Mouse (Mus musculus) MEL (cell line): Measurements from ENCODE around the gene Usp27x.

Experiments used
- CTCF ChIP-seq, 3 experiments: IDR thresholded peaks in 2 of 3; conservative IDR thresholded peaks in 1 of 3; 2 replicates each; pipeline ENCODE4 v1.5.1; 2011 to 2012; ENCODE audit warnings: low read length in 3 of 3, low read depth in 2 of 3, mild to moderate bottlenecking in 2 of 3, improper control_type of control experiment in 1 of 3, inconsistent platforms in 1 of 3, mixed read lengths in 1 of 3, moderate library complexity in 1 of 3; ENCODE audit not compliant: control insufficient read depth in 1 of 3, insufficient read depth in 1 of 3, poor library complexity in 1 of 3, severe bottlenecking in 1 of 3
- GATA1 ChIP-seq: IDR thresholded peaks from 2 replicates; pipeline ENCODE4 v1.6.1; 2011; ENCODE audit warnings: low read depth, low read length, improper control_type of control experiment
- KAT2A ChIP-seq: conservative IDR thresholded peaks from 2 replicates; pipeline ENCODE4 v1.6.1; 2012; ENCODE audit warnings: low read depth, low read length, improper control_type of control experiment, inconsistent platforms
- MYB ChIP-seq: IDR thresholded peaks from 2 replicates; pipeline ENCODE4 v1.6.1; 2011; ENCODE audit warnings: mild to moderate bottlenecking, low read depth, low read length, improper control_type of control experiment
- NELFE ChIP-seq: IDR thresholded peaks from 2 replicates; pipeline ENCODE4 v1.6.1; 2011; ENCODE audit warnings: low read depth, low read length, improper control_type of control experiment
- POLR2A ChIP-seq, 2 experiments: IDR thresholded peaks; 2 replicates each; pipeline ENCODE4 v1.6.1; 2011 to 2012; ENCODE audit warnings: low read length in 2 of 2, mild to moderate bottlenecking in 2 of 2, control low read depth in 1 of 2, improper control_type of control experiment in 1 of 2, low read depth in 1 of 2, moderate library complexity in 1 of 2; ENCODE audit not compliant: control insufficient read depth in 1 of 2, insufficient read depth in 1 of 2, poor library complexity in 1 of 2
- TAL1 ChIP-seq: IDR thresholded peaks from 2 replicates; pipeline ENCODE4 v1.6.1; 2012; ENCODE audit warnings: mild to moderate bottlenecking, inconsistent platforms, low read length, moderate library complexity, mixed read lengths
- UBTF ChIP-seq: IDR thresholded peaks from 2 replicates; pipeline ENCODE4 v1.6.1; 2012; ENCODE audit warnings: low read depth, mild to moderate bottlenecking, inconsistent platforms, low read length, improper control_type of control experiment, moderate library complexity, borderline replicate concordance; ENCODE audit not compliant: insufficient read depth
- USF1 ChIP-seq: IDR thresholded peaks from 2 replicates; pipeline ENCODE4 v1.6.1; 2014; ENCODE audit warnings: low read depth, mild to moderate bottlenecking, inconsistent platforms, low read length, improper control_type of control experiment, moderate library complexity
- USF2 ChIP-seq, 2 experiments: IDR thresholded peaks; 2 replicates each; pipeline ENCODE4 v1.6.1; 2011 to 2012; ENCODE audit warnings: improper control_type of control experiment in 2 of 2, low read length in 2 of 2, borderline replicate concordance in 1 of 2, inconsistent platforms in 1 of 2, low read depth in 1 of 2, mild to moderate bottlenecking in 1 of 2; ENCODE audit not compliant: insufficient read depth in 1 of 2
- ZKSCAN1 ChIP-seq: IDR thresholded peaks from 2 replicates; pipeline ENCODE4 v1.6.1; 2012; ENCODE audit warnings: low read depth, mild to moderate bottlenecking, inconsistent platforms, low read length, improper control_type of control experiment, moderate library complexity
- ZMIZ1 ChIP-seq: IDR thresholded peaks from 2 replicates; pipeline ENCODE4 v1.6.1; 2012; ENCODE audit warnings: low read depth, mild to moderate bottlenecking, inconsistent platforms, low read length, improper control_type of control experiment, moderate library complexity

GRCm38 (mm10) chrX:7376586-7376985 is 956 bp upstream of the Usp27x start:
- TF ChIP-seq GATA1 (no peak), CTCF (IDR thresholded peaks at IDR 0.05 in 2 of 3, conservative IDR thresholded peaks at IDR 0.05 in 1 of 3; ENCODE audit: control insufficient read depth in 1 of 3, insufficient read depth in 1 of 3, low read depth in 2 of 3, low read length in 3 of 3, poor library complexity in 1 of 3, severe bottlenecking in 1 of 3) (no peak), ZKSCAN1 (no peak), MYB (no peak), POLR2A (IDR thresholded peaks at IDR 0.05; ENCODE audit: control insufficient read depth in 1 of 2, insufficient read depth in 1 of 2, low read depth in 1 of 2, low read length in 2 of 2, poor library complexity in 1 of 2) (no peak), TAL1 (no peak), UBTF (no peak), USF2 (IDR thresholded peaks at IDR 0.05; ENCODE audit: borderline replicate concordance in 1 of 2, insufficient read depth in 1 of 2, low read depth in 1 of 2, low read length in 2 of 2) (no peak), KAT2A (no peak), USF1 (no peak), NELFE (no peak), ZMIZ1 (no peak)
